Mouse (Mus musculus) B cell, adult 62 days (primary cell): ENCODE measurements around the gene Olfr520. TPM values are rescaled to one million over a fixed set of nuclear protein-coding genes. Genes with fewer than 3 reads are reported as not detected.

ENCODE experiments used
- total RNA-seq: library from RNA; stranded (reverse); gene quantifications from 4 replicates; pipeline ENCODE4 v1.2.4, GENCODE M21; 2023

The Olfr520 gene
- not detected in 4 replicates for total RNA-seq

DNA sequence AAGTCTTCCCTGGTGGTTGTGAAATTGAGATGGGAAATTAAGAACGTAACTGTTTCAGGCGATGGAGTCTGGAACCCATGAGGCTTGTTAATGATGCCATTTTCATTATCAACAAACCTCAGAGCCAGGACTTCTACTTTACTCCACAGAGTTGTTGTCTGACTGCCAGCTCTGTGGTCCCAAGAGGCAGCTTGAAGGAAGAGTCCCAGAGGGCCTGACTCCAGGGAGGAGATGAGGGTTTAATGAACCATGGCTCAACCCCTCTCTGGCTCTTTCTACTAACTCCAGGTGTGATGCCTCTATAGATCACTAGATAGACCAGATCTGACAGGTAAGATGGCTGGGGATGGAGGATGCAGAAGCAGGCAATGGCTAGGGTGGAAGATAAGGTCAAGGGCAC lies at the start of gene Olfr520:
TSS of gene Olfr520 (plus strand) at position 301 of the 400 bp plus-strand sequence.

DNA sequence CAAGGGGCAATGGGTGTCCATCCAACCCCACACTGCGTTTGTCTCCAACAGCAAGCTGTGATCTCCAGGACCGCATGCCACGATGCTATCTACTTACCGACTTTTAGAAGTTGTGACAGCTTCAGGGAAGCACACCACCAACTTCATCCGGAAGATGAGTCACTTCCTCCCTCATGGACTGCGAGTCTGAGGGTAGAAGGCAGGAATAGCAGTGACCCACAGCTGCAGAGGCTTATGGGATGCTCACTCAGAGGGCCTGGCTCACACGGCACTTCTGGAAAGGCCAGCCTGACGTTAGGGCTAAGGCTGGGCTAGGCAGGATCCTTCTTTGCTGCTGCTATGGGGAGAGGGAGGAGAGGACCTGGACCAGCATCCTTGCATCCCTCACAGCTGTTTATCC lies 18.9 kb upstream of the Olfr520 start, which contains the start of gene Slco2b1:
TSS of gene Slco2b1 (minus strand) at position 175 of the 400 bp plus-strand sequence.

DNA sequence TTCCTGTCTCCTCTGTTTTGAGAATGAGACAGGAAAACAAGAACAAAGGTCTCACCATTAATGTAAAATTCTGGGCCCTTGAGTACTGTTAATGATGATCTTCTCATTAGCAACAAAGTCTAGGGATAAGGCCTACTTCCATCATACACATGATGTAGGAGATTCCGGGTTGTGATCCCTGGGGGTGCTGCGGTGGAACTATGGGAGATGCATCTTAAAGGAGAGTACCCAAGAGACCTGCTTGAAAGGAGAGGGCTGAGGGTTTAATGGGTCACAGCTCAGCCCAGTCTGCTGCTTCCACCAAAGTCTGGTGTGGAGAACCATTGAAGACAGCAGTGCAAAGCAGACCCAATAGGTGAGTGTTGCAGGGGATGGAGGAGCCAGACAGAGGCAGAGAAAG lies 33.1 kb downstream of the Olfr520 start, which contains the start of gene Olfr521:
TSS of gene Olfr521 (plus strand) at position 301 of the 400 bp plus-strand sequence.

Other genes with a start within 250 kb of the Olfr520 start
- 1,081 to 1,218 TPM (median 1,176 TPM) in 4 replicates for gene Rps3, start 246.5 kb upstream of the Olfr520 start, total RNA-seq
- gene Arrb1, start 194.8 kb upstream of the Olfr520 start, total RNA-seq = 43.4 to 60.5 TPM (median 58.6 TPM) in 4 replicates
- gene Tpbgl, start 103.2 kb upstream of the Olfr520 start, total RNA-seq = 0.20 to 0.30 TPM in 2 of 4 replicates, not detected in the others
- gene Slco2b1, start 18.9 kb upstream of the Olfr520 start, total RNA-seq = 0.36 to 1.6 TPM (median 0.66 TPM) in 4 replicates
- not detected in 4 replicates for gene Olfr521, start 33.2 kb downstream of the Olfr520 start, total RNA-seq
- 1.5 to 3.2 TPM (median 2.4 TPM) in 4 replicates for gene Neu3, start 98.1 kb downstream of the Olfr520 start, total RNA-seq
- gene Xrra1, start 128.8 kb downstream of the Olfr520 start, total RNA-seq = not detected in 4 replicates
- gene Spcs2, start 133.2 kb downstream of the Olfr520 start, total RNA-seq = 71.6 to 102 TPM (median 85.9 TPM) in 4 replicates